Mouse (Mus musculus) kidney, postnatal 14 days (tissue): ENCODE data around the gene Satb1.

Source experiments
- DNase-seq: peaks from one replicate; pipeline ENCODE4 v3.0.0; 2022; ENCODE audit warnings: mixed read lengths

Satb1 gene

DNA sequence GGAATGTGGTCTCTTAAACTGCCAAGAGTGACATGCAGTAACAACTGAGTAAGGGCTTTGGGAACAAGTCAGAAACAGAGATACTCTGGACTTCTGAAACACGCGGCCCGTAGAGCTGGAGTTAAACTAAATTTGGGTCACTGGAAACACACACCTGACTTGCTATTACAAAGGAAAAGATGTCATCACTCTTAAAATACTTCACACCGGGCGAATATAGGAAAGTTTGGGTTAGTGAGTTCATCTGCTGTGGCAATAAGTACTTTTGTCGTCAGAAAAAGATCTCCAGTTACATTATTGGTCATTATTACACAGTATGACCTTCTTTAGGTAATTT is 19.3 kb downstream of the Satb1 start:
- no peak for DNase-seq

GRCm38 (mm10) chr17:51812942-51813783 is 19.9 kb downstream of the Satb1 start:
- DNase-seq = peak; percentile 65

GRCm38 (mm10) chr17:51812261-51812941 is 20.7 kb downstream of the Satb1 start:
- DNase-seq = peak; percentile 26

GRCm38 (mm10) chr17:51811911-51812260 is 21.2 kb downstream of the Satb1 start:
- DNase-seq = no peak

- DNase-seq = peak; percentile 72
These were observed 21.8 kb downstream of the Satb1 start for GRCm38 (mm10) chr17:51811086-51811868.

DNA sequence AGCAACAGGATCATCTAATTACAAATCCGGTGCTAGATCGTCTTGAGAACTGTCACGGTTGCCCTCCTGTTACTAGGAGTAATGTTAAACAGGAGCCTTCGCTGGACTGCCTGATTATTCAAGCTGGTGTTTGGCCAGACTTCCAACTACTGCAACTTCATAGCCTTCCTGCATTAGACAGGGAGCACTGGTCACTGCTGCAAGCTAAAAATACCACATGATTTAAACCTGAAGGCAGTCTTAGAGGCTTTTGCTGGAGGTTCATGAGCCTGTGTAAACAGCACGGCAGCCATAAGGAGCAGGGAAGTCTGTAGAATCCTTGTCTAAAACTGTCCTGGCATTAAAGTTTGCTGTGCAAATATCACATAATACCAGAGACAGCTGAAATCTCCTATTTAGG is 25.7 kb downstream of the Satb1 start:
- DNase-seq = no peak

DNA sequence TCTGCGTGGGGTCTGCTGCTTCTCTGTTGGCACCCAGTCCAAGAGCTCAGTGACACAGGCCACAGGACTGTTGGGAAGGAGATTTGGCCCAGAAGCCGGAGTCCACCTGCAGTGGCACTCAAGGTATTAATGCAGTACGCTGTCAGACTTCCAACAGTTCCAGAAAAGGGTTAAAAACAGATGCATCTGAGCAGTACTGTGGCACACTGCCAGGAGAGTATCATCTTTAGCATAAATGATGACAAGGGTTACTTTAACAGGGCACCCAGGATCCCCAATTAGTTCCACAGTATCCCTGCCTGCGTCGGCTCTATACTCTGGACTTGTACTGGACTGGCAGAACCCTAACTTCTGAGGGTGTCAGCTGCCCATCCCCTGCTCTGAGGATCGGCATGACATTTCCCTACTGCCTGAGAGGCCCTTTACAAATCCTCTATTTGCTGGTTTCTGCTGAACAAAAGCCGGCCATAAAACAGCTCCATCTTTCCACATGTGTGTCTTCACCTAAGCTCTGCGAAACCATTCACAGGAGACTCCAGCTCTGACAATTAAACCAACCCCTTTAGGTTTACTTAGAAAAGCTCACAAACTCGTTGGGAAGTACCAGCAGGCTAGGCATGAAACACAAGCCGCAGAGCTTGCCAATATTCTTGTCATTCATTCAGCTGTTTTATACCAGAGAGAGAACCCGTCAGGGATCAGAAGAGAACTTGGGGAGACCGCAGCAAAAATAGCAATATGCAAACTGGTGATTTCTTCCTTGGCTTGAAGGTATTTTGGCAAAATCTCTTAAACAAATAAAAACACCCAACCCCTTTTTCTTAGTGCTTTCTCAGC is 26.7 kb downstream of the Satb1 start:
- no peak for DNase-seq

DNA sequence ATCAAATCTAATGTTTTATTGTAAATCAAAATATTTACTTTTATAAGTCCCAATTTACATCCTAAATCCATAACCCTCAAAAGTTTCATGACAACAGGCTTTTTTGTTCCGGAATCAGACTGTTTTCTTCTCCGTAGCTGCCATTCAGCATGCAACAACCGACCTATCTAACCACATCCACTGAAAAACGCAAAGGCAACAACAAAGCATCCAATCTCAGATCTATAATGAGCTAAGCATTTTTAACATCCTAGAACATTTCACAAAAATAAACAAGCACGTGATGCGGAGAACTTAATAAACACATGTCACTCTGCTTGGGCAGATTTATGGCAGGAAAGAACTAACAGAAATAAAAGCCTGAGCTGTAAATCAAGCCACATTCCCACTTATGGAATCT is 32.9 kb downstream of the Satb1 start:
- DNase-seq = no peak

GRCm38 (mm10) chr17:51796459-51796858 is 36.6 kb downstream of the Satb1 start:
- no peak for DNase-seq

GRCm38 (mm10) chr17:51791226-51791625 is 41.9 kb downstream of the Satb1 start:
- no peak for DNase-seq

GRCm38 (mm10) chr17:51790387-51791060 is 42.6 kb downstream of the Satb1 start:
- DNase-seq = no peak

DNA sequence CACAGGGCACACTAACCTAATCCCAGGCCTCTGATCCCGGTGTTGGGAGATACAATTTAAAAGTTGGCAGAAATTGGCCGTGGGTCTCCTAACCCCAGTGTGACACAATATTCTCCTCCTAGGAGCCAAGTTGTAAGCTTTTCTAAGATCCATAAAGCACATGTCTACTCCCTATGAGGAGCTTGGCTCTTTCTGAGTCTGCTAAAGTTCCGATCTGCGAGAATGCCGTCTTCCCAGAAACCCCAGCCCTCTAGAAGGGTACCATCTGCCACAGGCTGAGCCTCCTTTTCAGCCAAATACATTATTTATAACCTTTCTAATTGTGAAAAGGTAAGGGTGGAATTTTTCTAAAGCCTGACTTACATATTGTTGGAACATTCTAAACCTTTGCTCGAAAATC is 43.3 kb downstream of the Satb1 start:
- DNase-seq = no peak

- DNase-seq = no peak
These were observed 44.0 kb downstream of the Satb1 start for GRCm38 (mm10) chr17:51789098-51789497.

GRCm38 (mm10) chr17:51787955-51788354 is 45.1 kb downstream of the Satb1 start:
- no peak for DNase-seq

GRCm38 (mm10) chr17:51786050-51786449 is 47.0 kb downstream of the Satb1 start:
- DNase-seq = no peak

GRCm38 (mm10) chr17:51784935-51785334 is 48.2 kb downstream of the Satb1 start:
- DNase-seq = no peak

DNA sequence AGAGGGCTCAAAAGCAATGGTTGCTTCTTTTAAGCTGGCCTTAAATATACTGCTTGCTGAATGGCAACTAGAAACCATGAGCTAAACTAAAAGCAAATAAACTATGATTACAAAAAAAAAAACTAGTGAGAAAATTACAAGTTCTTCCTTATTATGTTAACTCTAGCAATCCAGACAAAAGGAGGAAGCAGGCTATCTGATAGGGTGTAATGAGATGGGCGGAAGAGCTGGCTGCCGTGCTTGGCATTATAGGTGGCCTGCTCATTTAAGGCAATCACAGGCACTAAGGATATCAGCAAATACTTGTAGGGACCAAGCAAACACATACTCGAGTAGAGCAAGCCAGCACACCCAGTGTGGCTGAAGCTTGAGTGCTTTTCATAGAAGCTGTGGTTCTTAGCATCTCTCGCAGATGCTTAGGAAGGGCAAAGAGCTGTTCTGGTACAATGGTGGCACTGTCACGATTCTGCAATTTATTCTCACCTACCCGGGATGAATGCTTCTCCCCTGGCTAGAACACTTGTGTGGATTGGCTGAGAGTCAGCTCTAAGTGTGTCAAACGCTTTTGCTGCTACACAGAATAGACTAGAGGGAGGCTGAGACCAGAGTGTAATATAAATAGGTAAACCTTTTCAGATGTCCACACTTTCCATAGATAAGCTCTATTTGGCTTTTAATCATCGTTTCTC is 49.4 kb downstream of the Satb1 start:
- no peak for DNase-seq

DNA sequence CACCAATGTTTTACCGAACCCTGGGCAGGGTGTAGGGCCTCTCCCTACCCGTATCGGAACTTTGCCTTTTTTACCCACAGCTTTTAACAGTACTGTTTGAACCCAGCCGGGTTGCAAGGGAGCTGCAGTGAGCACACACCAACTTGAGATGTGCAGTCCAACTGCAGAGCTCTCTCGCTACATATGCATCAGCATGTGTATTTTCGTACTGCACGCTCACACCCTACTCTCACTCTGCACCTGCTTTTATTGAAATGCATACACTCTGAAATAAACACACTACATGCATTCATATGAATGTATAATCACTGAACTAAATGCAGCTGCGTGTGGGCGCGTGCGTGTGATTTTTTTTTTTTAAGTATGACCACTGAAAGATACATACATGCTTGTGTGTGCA is 53.1 kb downstream of the Satb1 start:
- no peak for DNase-seq

DNA sequence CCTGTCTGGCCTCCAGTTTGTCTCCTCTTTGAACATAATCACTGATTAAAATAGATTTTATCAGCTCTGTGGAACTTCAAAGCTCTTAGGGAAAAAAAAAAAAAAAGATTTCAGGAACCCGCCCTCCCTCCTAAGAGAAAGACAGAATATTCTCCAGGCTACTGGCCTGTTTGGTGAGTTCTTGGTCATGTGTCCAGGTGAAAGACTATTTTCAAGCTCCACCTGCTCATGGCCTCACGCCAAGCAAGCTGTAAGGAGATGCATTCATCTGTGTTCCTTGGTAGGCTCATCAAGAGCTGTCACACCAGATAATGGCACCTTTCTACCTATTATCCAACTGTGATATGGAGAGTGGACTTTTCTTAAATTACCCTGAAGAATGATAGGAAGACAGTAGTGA is 54.1 kb downstream of the Satb1 start:
- no peak for DNase-seq

DNA sequence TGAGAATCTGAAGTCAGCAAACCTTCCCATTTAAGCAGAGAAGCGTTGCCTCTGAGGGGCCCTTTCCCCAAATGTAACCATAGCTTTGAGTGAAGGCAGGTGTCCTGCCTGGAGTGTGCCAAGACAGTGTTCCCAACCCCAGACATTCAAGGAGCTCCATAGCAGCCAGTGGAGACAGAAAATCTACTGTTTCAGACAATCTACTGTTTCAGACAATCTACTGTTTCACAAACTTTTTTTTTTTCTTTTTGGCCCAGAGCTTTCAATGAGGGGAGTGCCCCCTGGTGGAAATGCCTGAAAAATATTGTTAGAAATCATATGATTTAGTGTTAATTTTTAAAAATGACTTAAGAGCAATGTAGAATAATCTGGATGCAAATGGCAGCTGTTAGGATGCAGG is 55.3 kb downstream of the Satb1 start:
- DNase-seq = peak; percentile 12

- DNase-seq = no peak
These were observed 57.8 kb downstream of the Satb1 start for GRCm38 (mm10) chr17:51775070-51775881.
